Mouse (Mus musculus) lung, postnatal 0 days (tissue): ENCODE data around the gene Snph.

Experiments used
- CTCF ChIP-seq: IDR thresholded peaks from 2 replicates; pipeline ENCODE4 v1.5.1; 2016; ENCODE audit warnings: antibody characterized with exemption, mild to moderate bottlenecking
- EP300 ChIP-seq: IDR thresholded peaks from 2 replicates; pipeline ENCODE4 v1.6.1; 2016; ENCODE audit warnings: antibody characterized with exemption, mild to moderate bottlenecking, control low read depth

DNA sequence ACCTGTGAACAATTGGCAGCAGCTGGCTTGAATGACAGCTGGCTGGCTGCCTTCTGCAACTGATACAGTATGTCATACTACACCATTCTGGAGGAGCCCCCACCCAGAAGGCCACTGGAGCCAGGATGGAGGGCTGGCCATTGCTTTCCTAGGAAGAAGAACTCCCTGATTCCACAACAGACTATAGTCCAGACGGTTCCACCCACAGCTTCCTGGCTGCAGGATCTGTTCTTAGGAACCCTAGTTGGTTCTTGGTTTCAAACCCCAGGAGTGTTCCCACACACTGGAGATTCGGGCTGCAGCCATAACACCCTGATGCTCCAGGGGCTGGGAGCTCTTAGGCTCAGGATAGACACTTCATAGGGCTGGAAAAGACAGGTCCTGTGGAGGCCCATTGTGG is 34.3 kb downstream of the Snph start:
- TF ChIP-seq CTCF (no peak), EP300 (no peak)
